Mouse (Mus musculus): Measurements from ENCODE around the gene Olfr1324. TPM values are rescaled to one million over a fixed set of nuclear protein-coding genes. Genes with fewer than 3 reads are reported as not detected.
"Not testable (repeated sequence)": the region's sequence is repeated elsewhere in the genome, so short reads cannot be mapped to it uniquely, and the experiment has no call there.

The Olfr1324 gene
- polyA plus RNA-seq, 1 experiment from 2014 or later = not detected

DNA sequence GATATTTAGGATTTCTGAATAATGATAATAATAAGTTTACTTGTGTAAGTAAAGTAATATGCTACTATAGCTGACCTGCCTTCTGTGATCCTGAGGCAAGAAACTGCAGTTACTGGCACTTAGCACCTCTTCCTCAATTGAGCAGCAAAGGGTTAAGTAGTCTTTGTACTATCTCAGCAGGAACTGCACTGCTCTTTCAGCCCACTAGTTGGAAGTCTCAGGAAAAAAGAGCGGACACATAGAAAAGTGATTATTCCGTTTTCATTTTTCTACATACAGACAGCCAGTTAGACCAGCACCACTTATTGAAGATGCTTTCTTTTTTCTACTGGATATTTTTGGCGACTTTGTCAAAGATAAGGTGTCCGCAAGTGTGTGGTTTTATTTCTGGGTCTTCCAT is 37.7 kb downstream of the Olfr1324 start:
- not testable (repeated sequence) for H3K27ac ChIP-seq (ENCODE audit: low read depth, low read length); H3K27me3 ChIP-seq (ENCODE audit: control insufficient read depth, insufficient read depth, low read length); H3K36me3 ChIP-seq (ENCODE audit: control insufficient read depth, insufficient read depth, low read length); DNase-seq (ENCODE audit: low spot score, missing footprints); ATAC-seq (ENCODE audit: low FRiP score); H3K9ac ChIP-seq (ENCODE audit: low read length); H3K4me2 ChIP-seq; H3K4me3 ChIP-seq (ENCODE audit: low read depth, low read length); H3K9me3 ChIP-seq (ENCODE audit: control insufficient read depth, low read length); H3K4me1 ChIP-seq (ENCODE audit: control insufficient read depth, insufficient read depth, low read length)
- 79% methylated on average over 4 of the region's 4 CpGs for WGBS

DNA sequence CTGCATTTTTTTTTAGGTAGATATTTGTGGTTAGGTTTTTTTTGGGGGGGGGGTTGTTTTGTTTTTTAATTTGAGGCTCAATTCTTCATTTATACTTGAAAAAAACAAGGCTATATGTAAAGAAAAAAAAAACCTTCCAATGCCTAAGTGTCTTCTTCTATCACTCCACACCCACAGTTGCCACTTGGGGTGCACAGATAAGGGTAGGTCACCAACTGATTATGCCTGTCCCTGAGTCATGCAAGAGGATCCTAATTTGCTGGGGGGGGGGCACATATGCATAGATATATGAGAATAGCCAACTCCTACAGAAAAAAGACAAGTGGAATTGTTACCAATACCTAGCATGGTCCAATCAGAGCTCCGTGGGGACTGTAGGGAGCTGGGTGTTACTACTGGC is 53.3 kb downstream of the Olfr1324 start:
- no peaks in the 10 kb centered on the region for H3K36me3 ChIP-seq (ENCODE audit: control insufficient read depth, insufficient read depth, low read length)
- no peaks in the 10 kb centered on the region for H3K4me1 ChIP-seq (ENCODE audit: control insufficient read depth, insufficient read depth, low read length)
- ATAC-seq (ENCODE audit: low FRiP score) (no peak), DNase-seq (ENCODE audit: low spot score, missing footprints) (no peak)
- no peak overlapping the region for H3K4me3 ChIP-seq (ENCODE audit: low read depth, low read length)
- H3K27me3 ChIP-seq (ENCODE audit: control insufficient read depth, insufficient read depth, low read length) = no peaks in the 10 kb centered on the region
- no peaks in the 10 kb centered on the region; the same call in 1 of the 2 replicates for H3K9me3 ChIP-seq (ENCODE audit: control insufficient read depth, low read length)
- no peak overlapping the region for H3K27ac ChIP-seq (ENCODE audit: low read depth, low read length)
- H3K4me2 ChIP-seq = no peak overlapping the region
- H3K9ac ChIP-seq (ENCODE audit: low read length) = no peak overlapping the region
- 93% methylated on average over 1 of the region's 1 CpGs for WGBS
